Mouse (Mus musculus) gastrocnemius, postnatal 10 days (tissue): ENCODE measurements around the gene Ptprt. TPM values are rescaled to one million over a fixed set of nuclear protein-coding genes. Genes with fewer than 3 reads are reported as not detected.

Source experiments
- DNase-seq: peaks from one replicate; pipeline ENCODE4 v3.0.0; 2021; ENCODE audit warnings: mixed read lengths
- total RNA-seq, 2 experiments: library from RNA; stranded (reverse); gene quantifications; 2 replicates each; pipeline ENCODE4 v1.2.3; 2021

The Ptprt gene
- total RNA-seq, 2 experiments from 2014 or later, result 0.96 to 1.3 TPM

GRCm38 (mm10) chr2:162409245-162409644 lies 251.7 kb downstream of the Ptprt start:
- no peak for DNase-seq

- no peak for DNase-seq
Measured at GRCm38 (mm10) chr2:162401316-162402100, 259.4 kb downstream of the Ptprt start.

GRCm38 (mm10) chr2:162394601-162395000 lies 266.3 kb downstream of the Ptprt start:
- DNase-seq, result no peak

- no peak for DNase-seq
Measured at GRCm38 (mm10) chr2:162391834-162392233, 269.1 kb downstream of the Ptprt start.

- no peak for DNase-seq
Measured at GRCm38 (mm10) chr2:162377309-162377708, 283.6 kb downstream of the Ptprt start.

GRCm38 (mm10) chr2:162349047-162349446 lies 311.9 kb downstream of the Ptprt start:
- DNase-seq, result no peak

GRCm38 (mm10) chr2:162341846-162342245 lies 319.1 kb downstream of the Ptprt start:
- no peak for DNase-seq

GRCm38 (mm10) chr2:162340231-162340630 lies 320.7 kb downstream of the Ptprt start:
- no peak for DNase-seq

GRCm38 (mm10) chr2:162332066-162332683 lies 328.8 kb downstream of the Ptprt start:
- DNase-seq, result no peak

- DNase-seq, result no peak
Measured at GRCm38 (mm10) chr2:162329430-162329829, 331.5 kb downstream of the Ptprt start.

- no peak for DNase-seq
Measured at GRCm38 (mm10) chr2:162322411-162322810, 338.5 kb downstream of the Ptprt start.

- DNase-seq, result no peak
Measured at GRCm38 (mm10) chr2:162307996-162308395, 353.0 kb downstream of the Ptprt start.

- no peak for DNase-seq
Measured at GRCm38 (mm10) chr2:162294070-162294469, 366.9 kb downstream of the Ptprt start.

- no peak for DNase-seq
Measured at GRCm38 (mm10) chr2:162282606-162283005, 378.3 kb downstream of the Ptprt start.

GRCm38 (mm10) chr2:162282121-162282520 lies 378.8 kb downstream of the Ptprt start:
- DNase-seq, result no peak

- DNase-seq, result no peak
Measured at GRCm38 (mm10) chr2:162273826-162274225, 387.1 kb downstream of the Ptprt start.

- DNase-seq, result no peak
Measured at GRCm38 (mm10) chr2:162251272-162251671, 409.7 kb downstream of the Ptprt start.

GRCm38 (mm10) chr2:162248296-162248695 lies 412.7 kb downstream of the Ptprt start:
- DNase-seq, result no peak

GRCm38 (mm10) chr2:162222476-162222875 lies 438.5 kb downstream of the Ptprt start:
- DNase-seq, result no peak

- DNase-seq, result no peak
Measured at GRCm38 (mm10) chr2:162220586-162220985, 440.4 kb downstream of the Ptprt start.

GRCm38 (mm10) chr2:162219507-162219906 lies 441.4 kb downstream of the Ptprt start:
- no peak for DNase-seq

GRCm38 (mm10) chr2:162217896-162218295 lies 443.1 kb downstream of the Ptprt start:
- no peak for DNase-seq

GRCm38 (mm10) chr2:162212397-162212796 lies 448.6 kb downstream of the Ptprt start:
- no peak for DNase-seq

GRCm38 (mm10) chr2:162210564-162210963 lies 450.4 kb downstream of the Ptprt start:
- DNase-seq, result no peak
